Mouse (Mus musculus): ENCODE measurements around the gene Drosha.
"Not testable (repeated sequence)": the region's sequence is repeated elsewhere in the genome, so short reads cannot be mapped to it uniquely, and the experiment has no call there.

Drosha gene

DNA sequence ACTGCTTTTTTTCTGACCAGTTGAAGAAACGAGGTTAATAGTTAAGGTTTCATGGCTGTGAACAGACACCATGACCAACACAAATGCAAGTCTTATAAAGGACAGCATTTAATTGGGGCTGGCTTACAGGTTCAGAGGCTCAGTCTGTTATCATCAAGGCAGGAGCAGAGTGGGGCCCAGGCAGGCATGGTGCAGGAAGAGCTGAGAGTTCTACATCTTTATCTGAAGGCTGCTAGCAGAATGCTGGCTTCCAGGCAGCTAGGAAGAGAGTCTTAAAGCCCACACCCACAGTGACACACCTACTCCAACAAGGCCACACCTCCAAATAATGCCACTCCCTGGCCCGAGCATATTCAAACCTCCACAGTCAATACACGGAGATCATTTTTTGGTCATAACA lies 112.7 kb downstream of the Drosha start:
- DNase-seq (ENCODE audit: low spot score in 2 of 2) = not testable (repeated sequence)

DNA sequence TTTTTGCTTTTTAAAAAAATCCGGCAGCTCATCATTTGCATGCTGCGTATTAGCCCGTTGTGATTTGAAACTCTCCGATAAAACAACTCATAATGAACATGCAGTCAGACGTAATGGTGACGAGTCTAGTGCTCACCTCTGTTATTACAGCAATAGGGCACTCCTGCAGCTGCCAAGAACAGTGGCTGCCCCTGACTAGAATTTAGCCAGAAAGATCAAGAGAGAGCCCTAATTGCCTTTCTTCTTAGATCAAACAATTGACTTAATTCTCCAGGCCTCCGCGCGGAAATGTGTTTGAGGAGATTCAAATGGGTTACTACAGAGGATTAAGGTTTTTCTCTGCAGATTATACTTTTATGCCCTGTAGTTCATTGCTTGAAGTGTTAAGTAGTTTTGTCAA lies 116.5 kb downstream of the Drosha start:
- DNase-seq (ENCODE audit: low spot score in 2 of 2) = no peak

DNA sequence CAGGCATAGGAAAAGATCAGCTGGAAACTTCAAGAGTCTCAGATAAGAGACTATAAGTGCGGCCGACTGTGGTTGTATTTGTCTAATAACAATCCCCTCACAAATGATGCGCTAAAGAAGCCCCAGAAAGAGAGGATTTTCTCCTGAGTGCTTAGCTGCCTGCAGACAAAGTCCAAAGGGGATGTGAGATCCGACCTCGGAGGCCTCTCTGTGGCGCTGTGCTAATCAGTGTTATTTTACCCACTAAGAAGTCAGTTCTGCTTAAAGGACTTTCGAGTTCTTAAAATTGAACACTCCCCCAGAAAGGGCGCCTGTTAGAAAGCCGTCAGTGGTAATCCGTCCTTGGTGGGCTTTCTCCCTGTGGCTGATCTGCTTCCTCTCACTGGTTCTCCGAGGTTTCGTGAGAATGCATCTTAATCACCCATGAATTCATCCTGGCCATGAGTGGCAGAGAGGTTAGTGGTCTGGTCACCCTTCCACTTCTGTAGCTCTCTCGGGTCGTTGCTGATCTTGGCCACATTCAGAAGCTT lies 117.1 kb downstream of the Drosha start:
- DNase-seq (ENCODE audit: low spot score in 2 of 2) = no peak

DNA sequence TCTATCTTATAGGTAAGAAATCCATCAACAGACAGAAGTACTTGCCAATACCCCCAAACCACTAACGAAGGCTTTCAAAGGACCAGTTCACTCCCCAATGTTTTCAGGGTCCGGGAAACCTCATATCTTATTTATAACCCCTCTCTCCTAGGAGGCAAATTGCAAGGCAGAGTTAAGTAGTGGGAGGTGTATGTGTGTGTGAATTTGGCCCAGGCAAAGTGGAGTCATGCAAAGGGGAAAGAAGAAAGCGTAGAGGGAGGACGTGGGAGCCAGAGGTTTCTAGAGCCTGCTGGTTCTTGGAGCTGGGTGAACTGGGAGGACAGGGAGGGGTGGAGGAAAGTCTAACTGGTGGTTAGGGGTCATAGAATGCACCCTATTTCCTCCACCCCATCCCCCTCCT lies 117.8 kb downstream of the Drosha start:
- DNase-seq (ENCODE audit: low spot score in 2 of 2) = no peak

DNA sequence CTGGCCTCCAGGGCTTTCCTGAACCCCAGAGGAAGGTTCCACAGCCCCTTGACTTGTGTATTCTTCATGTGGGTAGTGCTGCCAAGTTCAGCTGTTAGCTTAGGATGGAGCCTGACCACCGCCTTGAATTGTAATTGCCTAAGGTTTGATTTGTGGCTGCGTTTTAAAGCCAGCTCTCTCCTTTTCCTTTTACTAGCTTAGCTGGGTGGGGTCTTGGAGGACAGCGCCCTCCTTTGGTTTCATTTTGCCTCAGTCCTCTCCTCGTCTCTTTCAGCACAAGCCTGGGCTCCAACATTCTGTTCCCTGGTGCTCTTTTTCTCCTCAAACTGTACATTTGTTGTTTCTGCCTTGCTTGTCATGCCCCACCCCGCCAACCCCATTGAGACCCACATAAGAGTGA lies 133.4 kb downstream of the Drosha start:
- no peak for DNase-seq (ENCODE audit: low spot score in 2 of 2)

DNA sequence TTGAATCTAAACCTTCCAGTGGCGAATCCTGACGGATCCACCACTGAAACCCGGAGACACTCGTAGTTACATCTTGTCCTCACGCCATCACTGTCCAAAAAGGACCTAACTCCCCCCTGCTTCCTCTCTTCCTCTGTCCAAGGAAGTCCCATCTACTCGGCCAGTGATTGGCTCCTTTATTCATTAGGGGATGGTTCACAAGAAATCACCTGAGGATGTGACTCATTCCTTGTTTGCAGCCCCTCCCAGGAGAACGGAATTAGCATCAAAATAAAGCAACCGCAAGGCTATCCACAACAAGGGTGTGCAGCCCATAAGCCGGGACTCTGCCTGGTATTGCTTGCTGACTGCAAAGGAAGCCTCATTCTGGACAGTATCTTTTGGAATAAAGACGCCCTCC lies 137.6 kb downstream of the Drosha start:
- no peak for DNase-seq (ENCODE audit: low spot score in 2 of 2)

DNA sequence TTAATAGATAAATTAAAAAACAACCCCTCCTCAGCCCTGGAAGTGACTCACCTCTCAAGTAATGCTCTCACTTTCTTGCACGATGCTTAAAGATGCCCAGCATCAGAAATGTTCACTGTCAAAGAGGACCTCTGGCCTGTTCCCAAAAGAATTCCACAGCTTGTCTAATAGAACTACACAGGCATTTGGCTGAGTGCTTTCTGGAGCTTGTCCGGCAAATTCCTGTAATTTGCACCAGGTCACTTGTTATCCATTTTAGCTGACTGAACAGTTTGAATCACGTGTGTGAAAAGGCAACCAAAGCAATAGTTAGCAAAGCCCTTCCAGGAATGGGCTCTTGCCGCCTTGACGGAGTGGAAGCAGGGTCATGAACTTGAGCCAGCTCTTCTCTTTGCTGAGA lies 140.6 kb downstream of the Drosha start:
- no peak for DNase-seq (ENCODE audit: low spot score in 2 of 2)

DNA sequence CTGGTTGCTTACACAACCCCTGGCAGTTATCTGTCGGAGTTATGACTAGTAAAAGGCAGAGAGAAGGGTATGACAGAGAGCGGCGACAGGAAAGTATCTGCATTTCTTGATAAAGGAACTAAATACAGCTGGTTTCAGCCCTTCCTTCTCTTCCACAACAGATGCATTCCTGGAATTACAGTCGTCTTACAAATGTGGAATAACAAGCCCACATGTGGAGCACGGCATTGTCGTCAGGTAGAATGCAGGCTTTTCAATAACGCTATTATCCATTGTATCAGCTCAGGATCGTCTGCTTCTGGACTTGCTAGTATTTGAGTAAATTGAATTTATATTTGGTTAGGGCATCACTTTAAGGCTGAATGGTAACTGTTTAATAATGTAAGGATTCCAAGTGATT lies 144.2 kb downstream of the Drosha start:
- DNase-seq (ENCODE audit: low spot score in 2 of 2) = no peak

DNA sequence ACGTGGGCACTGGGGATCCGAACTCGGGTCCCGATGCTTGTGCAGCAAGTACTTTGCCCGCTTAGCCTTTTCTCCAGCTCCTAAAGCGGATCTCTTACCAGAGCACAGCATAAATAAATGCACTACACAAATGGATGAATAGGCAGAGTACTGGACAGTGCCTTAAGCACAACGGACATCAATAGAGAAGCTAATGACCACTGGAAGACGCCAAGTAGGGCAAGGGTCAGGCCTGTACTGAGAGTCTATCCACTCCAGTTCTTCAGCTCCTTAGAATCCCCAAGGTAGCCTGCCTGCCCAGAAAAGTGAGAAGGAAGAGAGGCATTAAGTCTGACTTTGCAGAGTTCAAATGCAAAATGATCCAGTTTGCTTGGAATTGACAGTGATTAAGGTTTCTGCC lies 147.8 kb downstream of the Drosha start:
- no peak for DNase-seq (ENCODE audit: low spot score in 2 of 2)
